Comparison of ENCODE assay signal across 12 mouse cellular contexts in genomic region chr4:116217046-116217445, GRCm38 (mm10). TPM values are rescaled to one million over a fixed set of nuclear protein-coding genes. Genes with fewer than 3 reads are reported as not detected.
A peak's percentile ranks its signal among the peaks of the same experiment; 100 is the strongest.
DNase-seq lines count a peak whose midpoint lies in the region.
"Had no signal": no experiment of that assay in that cellular context is flagged by ENCODE, and none has a peak within 500 bp of the region (broad histone marks: within the 10 kb centered on the region; RNA-seq: fewer than 3 reads in every experiment).

No protein-coding gene starts in this region.

- 29% methylated on average over 2 of the region's 2 CpGs for WGBS in heart, embryonic 10.5 days

- DNase-seq in heart, adult 18-20 months, result peak; percentile 14 to 30
- no peak for DNase-seq in heart, embryonic 10.5 days (ENCODE audit: low spot score)
- DNase-seq in left cerebral cortex, postnatal 4 days, result peak; percentile 16
- no peak for DNase-seq in left cerebral cortex, adult 8-10 months (ENCODE audit: low spot score in 2 of 2)
- peak; percentile 35 for DNase-seq in adrenal gland, adult 2 months
- peak; percentile 82 to 84 for DNase-seq in cerebellum, postnatal 14 days
- DNase-seq in spleen, postnatal 36 days (ENCODE audit: low spot score in 2 of 2), result no peak
- no peak for DNase-seq in neural tube, embryonic 10.5 days (ENCODE audit: extremely low spot score, low spot score)

- no peak overlapping the region for H3K27ac ChIP-seq in heart, embryonic 10.5 days

- no peak overlapping the region for H3K4me3 ChIP-seq in heart, embryonic 10.5 days
- H3K4me3 ChIP-seq: forebrain, embryonic 12.5 days had no signal

- H3K36me3 ChIP-seq in heart, embryonic 10.5 days, result no peaks in the 10 kb centered on the region
- H3K36me3 ChIP-seq: forebrain, embryonic 12.5 days had no signal

- intact Hi-C loops in left cerebral cortex, postnatal 4 days (cut with DNase I), result no loop called here

- no peaks in the 10 kb centered on the region for H3K9me3 ChIP-seq in heart, embryonic 10.5 days
- H3K9me3 ChIP-seq: forebrain, embryonic 12.5 days had no signal

- H3K27me3 ChIP-seq in heart, embryonic 10.5 days (ENCODE audit: insufficient read depth, poor library complexity, severe bottlenecking), result no peaks in the 10 kb centered on the region
- H3K27me3 ChIP-seq: forebrain, embryonic 12.5 days had no signal

- H3K4me1 ChIP-seq in heart, embryonic 10.5 days, result peaks cover 11% of the 10 kb centered on the region; the same call in 1 of the 2 replicates

RNA-seq across cellular contexts. Expression of gene Pik3r3, which starts 4.4 kb away (rescaled TPM):
- 1 to 10 TPM; 7.8 to 9.3 TPM for total RNA-seq in heart, adult 18-20 months (2021)
- polyA plus RNA-seq in heart, embryonic 10.5 days (2016; fragmentation: Nextera tagmentation; extraction: Ambion mirVana), result 17.2 and 22.7 TPM in 2 replicates
- 10 to 100 TPM; 32.2 to 32.4 TPM for total RNA-seq in left cerebral cortex, postnatal 4 days (2021)
- total RNA-seq in left cerebral cortex, adult 8-10 months (2022), result 10 to 100 TPM; 35.5 to 44.5 (median 40.3) TPM
- total RNA-seq in adrenal gland, adult 2 months (2021), result 10 to 100 TPM; 16.2 to 24.4 TPM
- 14.6 and 21.6 TPM in 2 replicates for polyA plus RNA-seq in adrenal gland, adult 2 months (2012; rRNA removed)

RNA-seq across cellular contexts. Expression of gene Gm49337, which starts 43.9 kb away (rescaled TPM):
- not detected for total RNA-seq in heart, adult 18-20 months (2021)
- polyA plus RNA-seq in heart, embryonic 10.5 days (2016; fragmentation: Nextera tagmentation; extraction: Ambion mirVana), result not detected in 2 replicates
- 1 to 10 TPM; 1.9 to 3.1 TPM for total RNA-seq in left cerebral cortex, postnatal 4 days (2021)
- under 1 TPM in 1 of 4 experiments, not detected in 3; 0.53 TPM for total RNA-seq in left cerebral cortex, adult 8-10 months (2022)
- under 1 TPM in 1 of 2 experiments, not detected in 1; 0.52 TPM for total RNA-seq in adrenal gland, adult 2 months (2021)
- not detected in 2 replicates for polyA plus RNA-seq in adrenal gland, adult 2 months (2012; rRNA removed)
- polyA plus RNA-seq: forebrain, embryonic 12.5 days; limb, embryonic 11.5 days; stomach, embryonic 16.5 days had no signal

RNA-seq across cellular contexts. Expression of gene 1700042G07Rik, which starts 43.9 kb away (rescaled TPM):
- not detected for total RNA-seq in heart, adult 18-20 months (2021)
- polyA plus RNA-seq in heart, embryonic 10.5 days (2016; fragmentation: Nextera tagmentation; extraction: Ambion mirVana), result not detected in 2 replicates
- total RNA-seq in left cerebral cortex, postnatal 4 days (2021), result not detected
- total RNA-seq in left cerebral cortex, adult 8-10 months (2022), result not detected
- not detected for total RNA-seq in adrenal gland, adult 2 months (2021)
- not detected in 2 replicates for polyA plus RNA-seq in adrenal gland, adult 2 months (2012; rRNA removed)
- total RNA-seq: heart, postnatal 14 days had no signal
- polyA plus RNA-seq: forebrain, embryonic 12.5 days; limb, embryonic 11.5 days; stomach, embryonic 16.5 days had no signal

RNA-seq across cellular contexts. Expression of gene Tspan1, which starts 49.6 kb away (rescaled TPM):
- total RNA-seq in heart, adult 18-20 months (2021), result 1 to 10 TPM in 1 of 2 experiments, not detected in 1; 1.3 TPM
- 0.10 TPM in 1 of 2 replicates, not detected in the other for polyA plus RNA-seq in heart, embryonic 10.5 days (2016; fragmentation: Nextera tagmentation; extraction: Ambion mirVana)
- not detected for total RNA-seq in left cerebral cortex, postnatal 4 days (2021)
- under 1 TPM in 1 of 4 experiments, not detected in 3; 0.23 TPM for total RNA-seq in left cerebral cortex, adult 8-10 months (2022)
- total RNA-seq in adrenal gland, adult 2 months (2021), result not detected
- polyA plus RNA-seq in adrenal gland, adult 2 months (2012; rRNA removed), result not detected in 2 replicates

Comparison
In these comparisons a context has a peak if more than half of its experiments do, and no peak if none do; other contexts are left out.
1. DNase-seq: peak in heart, adult 18-20 months (2 of 2), left cerebral cortex, postnatal 4 days (single experiment), adrenal gland, adult 2 months (single experiment) and cerebellum, postnatal 14 days (2 of 2); none in heart, embryonic 10.5 days (single experiment), left cerebral cortex, adult 8-10 months (0 of 2), spleen, postnatal 36 days (0 of 2) and neural tube, embryonic 10.5 days (single experiment).